Mouse (Mus musculus) liver, embryonic 14.5 days (tissue): ENCODE measurements around the gene Gm37240.

Experiments
- CTCF ChIP-seq: IDR thresholded peaks from 2 replicates; pipeline ENCODE4 v1.5.1; 2016; ENCODE audit warnings: antibody characterized with exemption, low read depth, control low read depth
- EP300 ChIP-seq: IDR thresholded peaks from 2 replicates; pipeline ENCODE4 v1.6.1; 2016; ENCODE audit warnings: antibody characterized with exemption, low read depth

DNA sequence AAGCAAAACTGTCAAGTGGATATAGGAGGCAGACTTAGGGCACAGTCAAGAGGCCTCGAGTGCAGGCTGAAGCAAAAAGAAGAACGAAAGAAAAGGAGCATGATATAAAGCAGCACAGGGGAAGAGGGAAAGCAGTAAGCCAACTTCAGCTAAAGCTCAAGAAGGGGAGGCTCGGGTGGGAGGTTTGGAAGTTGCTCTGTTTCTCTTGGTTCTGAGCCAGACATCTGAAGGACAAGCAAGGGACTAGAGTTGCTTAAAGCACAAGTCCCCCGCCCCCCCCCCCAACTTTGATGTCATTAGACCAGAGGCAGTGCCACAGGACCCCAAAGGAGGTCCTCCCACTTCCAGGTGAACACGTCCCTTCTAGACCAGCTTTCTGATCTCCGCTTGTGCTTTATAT is 433.3 kb downstream of the Gm37240 start:
- no peak for TF ChIP-seq CTCF
- TF ChIP-seq EP300: no peak
